Mouse (Mus musculus) embryo, embryonic 11.5 days (tissue): ENCODE data around the gene Col7a1.

ENCODE experiments used
- DNase-seq: peaks from one replicate; pipeline ENCODE4 v3.0.0-alpha.2; 2012; ENCODE audit warnings: low read depth, low spot score

Col7a1 gene

DNA sequence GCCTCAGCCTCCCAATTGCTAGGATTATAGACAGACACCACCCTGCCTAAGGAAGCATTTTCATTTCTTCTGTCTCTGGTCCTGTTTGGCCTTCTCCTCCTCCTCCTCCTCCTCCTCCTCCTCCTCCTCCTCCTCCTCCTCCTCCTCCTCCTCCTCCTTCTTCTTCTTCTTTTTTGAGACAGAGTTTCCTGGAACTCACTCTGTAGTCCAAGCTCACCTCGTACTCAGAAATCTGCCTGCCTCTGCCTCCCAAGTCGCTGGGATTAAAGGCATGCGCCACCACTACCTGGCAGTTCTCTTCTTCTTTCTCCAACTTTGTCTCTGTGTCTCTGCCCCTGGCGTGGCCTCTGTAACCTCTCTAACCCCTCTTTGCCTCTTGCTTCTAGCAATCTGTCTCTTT is 32.3 kb downstream of the Col7a1 start, which contains the start of gene Ucn2:
Ucn2 (plus strand) TSS at position 301 of the 400 bp plus-strand sequence.
- no peak for DNase-seq

GRCm38 (mm10) chr9:108987704-108988350 is 34.4 kb downstream of the Col7a1 start:
- DNase-seq: no peak

GRCm38 (mm10) chr9:108989802-108990461 is 36.5 kb downstream of the Col7a1 start:
- DNase-seq: no peak

GRCm38 (mm10) chr9:108990462-108990820 is 37.1 kb downstream of the Col7a1 start:
- DNase-seq: no peak

DNA sequence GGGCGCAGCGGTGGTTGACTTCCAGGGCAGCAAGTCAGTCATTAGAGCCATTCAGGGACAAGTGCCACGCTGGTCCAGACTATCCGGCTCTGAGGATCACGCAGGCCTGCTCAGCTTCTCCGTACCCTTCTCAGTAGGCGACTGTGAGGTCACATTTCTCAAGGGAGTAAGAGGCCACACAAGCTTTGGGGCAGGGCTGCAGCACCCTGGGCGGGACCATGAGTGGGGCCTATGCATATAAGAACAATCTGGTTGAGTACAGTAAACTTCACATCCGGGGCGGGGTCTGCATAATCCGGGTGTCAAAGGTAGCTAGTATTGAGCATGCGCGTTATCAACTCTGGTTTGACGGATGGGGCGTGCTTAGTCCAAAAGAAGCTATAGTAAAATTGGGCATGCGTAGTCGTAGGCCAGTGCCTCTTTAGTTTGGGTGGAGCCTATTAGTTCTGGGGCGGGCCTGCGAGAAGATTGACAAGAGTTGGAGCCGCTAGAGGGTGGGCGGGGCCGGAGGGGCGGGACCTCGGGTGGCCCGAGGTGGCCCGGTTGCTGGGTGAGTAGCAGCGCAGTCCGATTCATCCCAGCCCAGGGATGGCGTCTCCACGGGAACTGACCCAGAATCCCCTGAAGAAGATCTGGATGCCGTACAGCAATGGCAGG is 38.2 kb downstream of the Col7a1 start, which contains the start of gene Pfkfb4:
Pfkfb4 (plus strand) TSS at position 351 of the 657 bp plus-strand sequence.
- peak; percentile 96 for DNase-seq

- no peak for DNase-seq
Measured at GRCm38 (mm10) chr9:108992085-108992469, 38.7 kb downstream of the Col7a1 start.

DNA sequence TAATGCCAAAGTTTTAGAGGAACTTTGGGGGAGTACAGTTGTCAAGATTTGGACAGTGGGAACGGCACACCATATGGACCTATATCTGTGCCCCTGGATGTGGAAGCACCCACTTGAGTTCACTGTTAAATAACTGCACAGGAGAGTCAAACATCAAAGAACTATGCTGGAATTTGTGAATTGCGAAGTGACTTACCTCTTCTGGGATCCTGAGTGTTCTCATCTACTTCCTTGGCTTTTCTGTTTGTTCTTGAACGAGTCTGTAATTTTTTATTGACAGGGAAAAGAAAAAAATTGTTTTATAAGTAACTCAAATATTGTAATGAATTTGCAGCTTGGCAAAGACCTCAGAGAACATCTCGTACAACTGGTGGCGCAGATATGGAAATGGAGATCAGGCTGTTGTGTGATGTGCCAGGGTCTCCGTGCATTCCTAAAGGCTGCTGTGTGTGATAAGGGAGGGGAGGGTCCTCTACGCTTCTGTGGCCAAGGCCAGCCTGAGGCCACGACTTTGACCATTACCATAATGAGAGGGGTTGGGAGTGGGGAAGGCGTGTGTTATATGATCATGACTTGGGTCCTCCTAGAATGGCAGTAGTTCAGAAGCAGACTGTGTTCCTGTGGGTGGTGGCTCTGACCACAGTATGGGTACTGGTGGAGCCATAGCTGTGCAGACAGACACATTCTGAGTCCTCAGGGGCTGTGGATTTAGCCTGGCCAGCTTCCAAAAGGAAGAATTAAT is 39.4 kb downstream of the Col7a1 start:
- DNase-seq: no peak

DNA sequence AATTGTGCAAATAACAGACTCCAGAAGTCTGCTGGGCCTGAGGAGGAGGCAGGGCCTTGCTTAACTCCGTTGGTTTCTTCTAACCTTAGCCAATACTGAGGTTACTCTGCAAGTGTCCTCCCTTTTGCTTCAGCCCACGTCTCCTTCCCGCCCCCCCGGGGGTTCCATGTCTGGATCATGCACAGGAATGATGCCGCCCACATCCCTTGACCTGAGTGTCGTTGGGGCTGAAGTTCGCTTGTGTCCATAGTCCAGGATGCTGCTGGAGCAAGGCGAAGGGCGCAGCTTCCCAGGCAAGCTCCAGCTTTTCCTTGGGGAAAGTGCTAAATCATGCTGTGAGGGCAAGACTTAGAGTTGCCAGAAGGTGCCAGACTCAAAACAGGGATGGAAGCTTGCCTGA is 43.0 kb downstream of the Col7a1 start:
- DNase-seq: no peak

DNA sequence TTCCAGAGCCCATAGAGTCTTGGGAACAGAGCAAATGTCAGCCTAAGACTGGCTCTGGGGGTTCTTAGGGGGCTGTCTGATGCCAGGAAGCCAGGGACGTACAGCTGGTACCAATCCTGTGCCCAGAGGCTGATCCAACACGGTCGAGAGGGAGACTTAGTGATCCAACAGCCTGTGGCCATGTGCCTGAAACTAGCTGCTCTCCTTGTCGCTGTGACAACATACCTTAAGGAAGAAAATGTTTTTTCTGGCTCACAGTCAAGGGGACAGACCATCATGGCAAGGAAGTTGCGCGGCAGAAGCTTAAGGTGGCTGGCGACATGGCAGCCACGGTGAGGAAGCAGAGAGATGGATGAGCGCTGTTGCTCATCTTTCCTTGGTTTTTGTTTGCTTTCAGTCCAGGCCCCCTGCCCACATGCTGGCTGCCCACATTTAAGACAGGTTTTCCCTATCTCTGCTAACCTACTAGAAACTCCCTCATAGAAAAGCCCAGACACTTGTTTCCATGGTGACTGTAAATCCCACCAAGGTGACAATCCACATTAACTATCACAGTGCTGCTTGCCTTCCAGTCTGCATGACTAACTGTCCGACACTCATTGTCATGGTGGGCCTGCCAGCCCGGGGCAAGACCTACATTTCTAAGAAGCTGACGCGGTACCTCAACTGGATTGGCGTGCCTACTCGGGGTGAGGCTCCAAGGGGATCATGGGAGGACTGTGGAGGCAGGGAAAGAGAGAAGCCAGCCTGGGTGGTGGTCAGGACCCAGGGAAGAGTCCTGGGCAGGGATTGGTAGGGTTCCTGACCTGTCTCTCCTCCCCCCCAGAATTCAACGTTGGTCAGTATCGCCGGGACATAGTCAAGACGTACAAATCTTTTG is 45.1 kb downstream of the Col7a1 start:
- no peak for DNase-seq

DNA sequence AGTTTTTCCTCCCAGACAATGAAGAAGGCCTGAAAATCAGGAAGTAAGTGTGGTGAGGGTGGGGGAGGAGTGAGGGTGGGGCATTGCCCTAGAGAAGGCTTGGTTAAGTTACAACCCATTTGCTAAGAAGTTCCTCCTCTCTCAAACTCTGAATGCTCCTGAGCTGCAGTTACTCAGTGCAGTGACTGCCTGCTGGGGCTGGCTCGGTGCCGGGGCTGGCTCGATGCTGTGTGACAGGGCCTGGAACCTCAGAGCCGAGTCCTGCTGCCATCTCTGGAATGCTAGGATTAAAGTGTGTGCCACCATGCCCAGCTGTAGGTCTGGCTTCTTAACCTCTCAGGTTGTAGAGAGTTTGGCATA is 45.8 kb downstream of the Col7a1 start:
- DNase-seq: no peak

DNA sequence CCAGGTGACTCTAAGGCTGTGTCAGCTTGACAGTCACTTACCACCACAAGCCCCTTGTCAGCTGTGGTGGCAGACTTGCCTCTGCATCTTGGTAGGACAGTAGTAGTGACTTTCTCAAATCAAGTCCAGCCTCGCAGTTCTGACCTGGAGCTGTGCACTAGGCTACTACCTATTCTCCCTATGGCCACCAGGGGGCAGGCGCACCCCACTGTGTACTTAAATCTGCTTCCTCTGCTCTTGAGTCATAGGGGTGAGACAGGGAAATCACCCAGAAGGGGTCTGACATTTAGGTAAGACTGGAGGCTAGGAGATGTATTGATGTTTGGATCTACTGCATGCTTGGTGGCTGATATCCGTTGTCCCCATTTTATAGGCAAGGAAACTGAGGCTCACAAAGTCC is 47.3 kb downstream of the Col7a1 start:
- peak; percentile 61 for DNase-seq

DNA sequence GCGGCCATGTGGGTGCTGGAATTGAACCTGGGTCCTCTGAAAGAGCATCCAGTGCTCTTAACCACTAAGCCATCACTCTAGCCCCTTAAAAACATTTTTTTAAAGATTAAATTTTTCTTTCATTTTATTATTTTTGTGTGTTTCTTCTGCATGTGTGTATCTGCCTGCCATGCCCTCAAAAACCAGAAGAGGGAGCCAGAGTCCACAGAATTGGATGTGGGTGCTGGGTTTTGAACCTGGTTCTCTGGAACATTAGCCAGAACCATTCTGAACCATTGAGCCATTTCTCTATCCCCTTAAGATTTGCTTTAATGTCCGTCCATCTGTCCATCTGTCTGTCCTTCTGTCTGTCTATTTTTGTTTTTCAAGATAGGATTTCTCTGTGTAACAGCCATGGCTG is 49.8 kb downstream of the Col7a1 start:
- peak; percentile 36 for DNase-seq

DNA sequence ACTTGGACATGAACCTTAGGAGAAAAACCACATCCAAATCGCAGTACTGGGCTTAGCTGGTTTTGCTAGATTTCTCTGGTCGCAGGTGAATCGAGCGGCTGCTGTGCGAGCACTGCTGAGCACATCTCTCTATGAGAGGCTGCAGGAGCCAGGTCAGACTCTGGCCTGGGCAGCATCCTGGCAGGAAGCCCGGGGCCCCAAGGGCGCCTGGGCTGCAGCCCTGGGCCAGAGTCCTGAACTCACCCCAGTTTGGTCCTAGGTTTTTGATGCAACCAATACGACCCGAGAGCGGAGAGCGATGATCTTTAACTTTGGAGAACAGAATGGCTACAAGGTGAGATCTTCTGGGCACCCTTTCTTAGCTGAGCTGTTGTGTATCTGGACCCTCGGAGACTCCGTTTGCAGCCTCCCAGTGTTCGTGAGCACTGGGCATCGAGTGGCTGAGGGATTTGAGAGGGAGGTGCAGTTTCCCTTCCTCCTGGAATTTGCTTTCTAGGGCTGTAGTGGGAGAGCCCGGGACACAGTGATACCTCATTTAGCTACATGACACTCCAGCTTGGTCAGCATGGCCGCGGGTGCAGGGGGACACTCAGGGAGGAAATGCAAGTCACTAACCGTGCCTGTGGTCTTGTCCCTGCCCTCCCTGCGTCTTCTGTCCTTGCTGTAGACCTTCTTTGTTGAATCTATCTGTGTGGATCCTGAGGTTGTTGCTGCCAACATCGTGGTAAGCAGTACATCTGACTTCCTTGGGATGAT is 53.8 kb downstream of the Col7a1 start:
- no peak for DNase-seq

GRCm38 (mm10) chr9:109008081-109008480 is 54.7 kb downstream of the Col7a1 start:
- DNase-seq: no peak

GRCm38 (mm10) chr9:109008994-109009635 is 55.7 kb downstream of the Col7a1 start:
- no peak for DNase-seq

GRCm38 (mm10) chr9:109009636-109010315 is 56.4 kb downstream of the Col7a1 start:
- no peak for DNase-seq

GRCm38 (mm10) chr9:109010316-109010690 is 56.9 kb downstream of the Col7a1 start:
- no peak for DNase-seq

GRCm38 (mm10) chr9:109015397-109015796 is 62.0 kb downstream of the Col7a1 start:
- DNase-seq: no peak

DNA sequence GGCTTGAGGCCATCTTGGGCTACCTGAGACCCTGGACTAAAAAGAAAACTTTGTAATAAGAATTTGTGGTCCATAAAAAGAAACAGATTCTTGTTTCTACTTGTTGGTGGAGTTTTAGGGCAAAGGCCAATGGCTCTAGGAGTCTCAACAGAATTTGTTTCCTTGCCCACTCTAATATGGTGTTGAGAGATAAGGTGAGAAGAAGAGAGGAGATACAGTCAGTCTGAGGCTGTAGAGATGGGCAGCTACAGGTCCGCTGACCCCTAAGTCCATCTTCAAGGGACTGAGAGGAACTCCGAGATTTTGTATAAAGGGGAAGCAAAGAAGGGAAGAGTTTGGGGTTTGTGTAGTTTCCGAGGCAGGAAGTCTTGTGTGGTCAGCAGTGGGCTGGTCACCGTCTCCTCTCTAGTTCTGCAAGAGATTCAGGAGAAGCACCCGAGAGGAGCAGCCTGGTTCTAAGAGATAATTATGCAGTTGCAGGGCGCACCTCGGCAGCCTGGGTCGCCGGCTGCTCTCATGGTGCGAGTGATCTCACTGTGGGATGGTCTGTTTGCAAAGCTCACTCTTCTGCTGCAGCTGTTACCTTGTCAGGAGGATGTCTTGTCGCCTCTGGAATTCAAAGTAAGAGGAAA is 63.7 kb downstream of the Col7a1 start:
- no peak for DNase-seq
